Mouse (Mus musculus) heart, embryonic 16.5 days (tissue): ENCODE data around the gene Spata13. TPM values are rescaled to one million over a fixed set of nuclear protein-coding genes. Genes with fewer than 3 reads are reported as not detected.
A peak's percentile ranks its signal among the peaks of the same experiment; 100 is the strongest.

ENCODE experiments used
- ATAC-seq: fragments of 200-750 bp; cut with Nextera tagmentation; replicated peaks from 2 replicates; pipeline ENCODE4 v1.8.0; 2017; ENCODE audit warnings: moderate number of reproducible peaks; ENCODE audit not compliant: insufficient read depth, low FRiP score; ENCODE audit errors: extremely low read depth
- H3K27ac ChIP-seq: fragments of 300-500 bp; sonication (generic); 2 replicates; pipeline ENCODE4 v1.5.1; 2014; ENCODE audit warnings: mild to moderate bottlenecking, low read length, control low read depth, moderate library complexity
- H3K27me3 ChIP-seq: fragments of 300-500 bp; sonication (generic); 2 replicates; pipeline ENCODE4 v1.6.1; 2014; ENCODE audit warnings: low read length, mixed read lengths; ENCODE audit not compliant: control insufficient read depth, insufficient read depth
- H3K36me3 ChIP-seq: fragments of 300-500 bp; sonication (generic); 2 replicates; pipeline ENCODE4 v1.6.1; 2014; ENCODE audit not compliant: control insufficient read depth, insufficient read depth
- H3K4me1 ChIP-seq: fragments of 300-500 bp; sonication (generic); 2 replicates; pipeline ENCODE4 v1.6.1; 2014; ENCODE audit warnings: low read length, mixed read lengths; ENCODE audit not compliant: control insufficient read depth, insufficient read depth
- H3K4me2 ChIP-seq: fragments of 300-500 bp; sonication (generic); 2 replicates; pipeline ENCODE4 v1.6.1; 2014; ENCODE audit warnings: low read depth, mild to moderate bottlenecking, control low read depth, low read length
- H3K4me3 ChIP-seq: fragments of 300-500 bp; sonication (generic); 2 replicates; pipeline ENCODE4 v1.5.1; 2014; ENCODE audit warnings: mild to moderate bottlenecking, control low read depth, low read length
- H3K9ac ChIP-seq: fragments of 300-500 bp; sonication (generic); 2 replicates; pipeline ENCODE4 v1.6.1; 2014; ENCODE audit warnings: low read length, control low read depth
- H3K9me3 ChIP-seq: fragments of 300-500 bp; sonication (generic); replicated peaks from 2 replicates; pipeline ENCODE4 v1.6.1; 2016; ENCODE audit warnings: low read length; ENCODE audit not compliant: control insufficient read depth
- WGBS: fragments of 180-500 bp; shearing (Covaris S2); extraction: QIAGEN DNeasy Blood & Tissue Kit; methylation state at CpG from one replicate; pipeline ENCODE4 v1.1.7; 2014; 5-methylcytosine and 5-hydroxymethylcytosine counted together
- polyA plus RNA-seq: library from polyadenylated mRNA; unstranded; fragments of >200 nt; fragmentation: Nextera tagmentation; extraction: Ambion mirVana; gene quantifications from 2 replicates; pipeline ENCODE4 v1.2.1, GENCODE M21; 2015

The Spata13 gene
- 18.9 and 21.4 TPM in 2 replicates for polyA plus RNA-seq

GRCm38 (mm10) chr14:60633961-60634864, at the start of gene Spata13:
TSS of gene Spata13 (plus strand) at chr14:60634001.
- Histone ChIP-seq H3K36me3 (no peaks in the 10 kb centered on the region), H3K4me3 (peak within 1 kb of the TSS; percentile 70), H3K9ac (peak within 1 kb of the TSS; percentile 69), H3K27me3 (peaks cover 11% of the 10 kb centered on the region), H3K27ac (no peak within 1 kb of the TSS), H3K9me3 (no peaks in the 10 kb centered on the region), H3K4me1 (peaks cover 7% of the 10 kb centered on the region; the same call in 1 of the 2 replicates), H3K4me2 (peak within 1 kb of the TSS; percentile 98)
- under 1% methylated on average over 50 of the region's 50 CpGs for WGBS
- peak; percentile 86 for ATAC-seq

- ATAC-seq, result no peak
These were observed 46.9 kb upstream of the Spata13 start for GRCm38 (mm10) chr14:60586687-60587453.

GRCm38 (mm10) chr14:60589001-60589400, 44.8 kb upstream of the Spata13 start:
- Histone ChIP-seq H3K27ac (no peak overlapping the region), H3K4me2 (no peak overlapping the region), H3K9ac (no peak overlapping the region), H3K4me3 (no peak overlapping the region), H3K9me3 (no peaks in the 10 kb centered on the region), H3K36me3 (no peaks in the 10 kb centered on the region), H3K4me1 (peaks cover 21% of the 10 kb centered on the region), H3K27me3 (no peaks in the 10 kb centered on the region; the same call in 1 of the 2 replicates)
- ATAC-seq, result no peak
- WGBS, result 74% methylated on average over 2 of the region's 2 CpGs

More at GRCm38 (mm10) chr14:60586687-60587453, 46.9 kb upstream of the Spata13 start:
- Histone ChIP-seq H3K36me3 (no peaks in the 10 kb centered on the region), H3K9ac (no peak overlapping the region), H3K4me1 (peaks cover 7% of the 10 kb centered on the region; the same call in 1 of the 2 replicates), H3K4me2 (no peak overlapping the region), H3K4me3 (no peak overlapping the region), H3K27me3 (no peaks in the 10 kb centered on the region; the same call in 1 of the 2 replicates), H3K9me3 (no peaks in the 10 kb centered on the region), H3K27ac (peak overlapping the region; percentile 50; the same call in 1 of the 2 replicates)
- 54% methylated on average over 15 of the region's 15 CpGs for WGBS

GRCm38 (mm10) chr14:60592339-60592738, 41.5 kb upstream of the Spata13 start:
- Histone ChIP-seq H3K27ac (no peak overlapping the region), H3K4me3 (no peak overlapping the region), H3K36me3 (no peaks in the 10 kb centered on the region), H3K9me3 (no peaks in the 10 kb centered on the region), H3K4me2 (no peak overlapping the region; the same call in 1 of the 2 replicates), H3K4me1 (peaks cover 22% of the 10 kb centered on the region), H3K27me3 (no peaks in the 10 kb centered on the region; the same call in 1 of the 2 replicates), H3K9ac (no peak overlapping the region)
- ATAC-seq, result no peak
- WGBS, result 55% methylated on average over 5 of the region's 5 CpGs

- peak; percentile 32; the same call in 1 of the 2 replicates for ATAC-seq
These were observed 41.0 kb upstream of the Spata13 start for GRCm38 (mm10) chr14:60592822-60593221.

GRCm38 (mm10) chr14:60597571-60597970, 36.2 kb upstream of the Spata13 start:
- Histone ChIP-seq H3K4me3 (no peak overlapping the region), H3K4me1 (peaks cover 10% of the 10 kb centered on the region), H3K27ac (peak overlapping the region; percentile 46; the same call in 1 of the 2 replicates), H3K9me3 (no peaks in the 10 kb centered on the region), H3K9ac (no peak overlapping the region), H3K36me3 (no peaks in the 10 kb centered on the region), H3K4me2 (no peak overlapping the region), H3K27me3 (no peaks in the 10 kb centered on the region)
- no peak for ATAC-seq
- WGBS, result 17% methylated on average over 4 of the region's 4 CpGs

More at GRCm38 (mm10) chr14:60592822-60593221, 41.0 kb upstream of the Spata13 start:
- Histone ChIP-seq H3K4me1 (peaks cover 20% of the 10 kb centered on the region), H3K4me3 (no peak overlapping the region), H3K27me3 (no peaks in the 10 kb centered on the region; the same call in 1 of the 2 replicates), H3K36me3 (no peaks in the 10 kb centered on the region), H3K27ac (peak overlapping the region; percentile 45), H3K4me2 (peak overlapping the region; percentile 31), H3K9ac (no peak overlapping the region), H3K9me3 (no peaks in the 10 kb centered on the region)
- 7% methylated on average over 7 of the region's 7 CpGs for WGBS

- Histone ChIP-seq H3K9ac (no peak overlapping the region), H3K27ac (peak overlapping the region; percentile 56), H3K9me3 (no peaks in the 10 kb centered on the region), H3K4me3 (no peak overlapping the region), H3K27me3 (no peaks in the 10 kb centered on the region), H3K4me2 (no peak overlapping the region), H3K36me3 (no peaks in the 10 kb centered on the region), H3K4me1 (peaks cover 2% of the 10 kb centered on the region; the same call in 1 of the 2 replicates)
- 57% methylated on average over 2 of the region's 2 CpGs for WGBS
- ATAC-seq, result no peak
These were observed 34.8 kb upstream of the Spata13 start for GRCm38 (mm10) chr14:60599044-60599443.

- H3K36me3 ChIP-seq, result no peaks in the 10 kb centered on the region
- H3K4me1 ChIP-seq, result no peaks in the 10 kb centered on the region
- H3K4me3 ChIP-seq, result no peak overlapping the region
- H3K9me3 ChIP-seq, result no peaks in the 10 kb centered on the region
- H3K4me2 ChIP-seq, result no peak overlapping the region
- WGBS, result 36% methylated on average over 2 of the region's 2 CpGs
- no peak overlapping the region for H3K9ac ChIP-seq
- no peak overlapping the region for H3K27ac ChIP-seq
- no peak for ATAC-seq
- no peaks in the 10 kb centered on the region for H3K27me3 ChIP-seq
These were observed 28.2 kb upstream of the Spata13 start for GRCm38 (mm10) chr14:60605564-60605963.
